Mouse (Mus musculus) lung, embryonic 15.5 days (tissue): ENCODE data around the gene Cdh23. TPM values are rescaled to one million over a fixed set of nuclear protein-coding genes. Genes with fewer than 3 reads are reported as not detected.
A peak's percentile ranks its signal among the peaks of the same experiment; 100 is the strongest.

Source experiments
- ATAC-seq: fragments of 200-750 bp; cut with Nextera tagmentation; 2 replicates; pipeline ENCODE4 v1.8.0; 2017; ENCODE audit warnings: moderate number of reproducible peaks, borderline replicate concordance; ENCODE audit not compliant: low FRiP score, low TSS enrichment; ENCODE audit errors: extremely low read depth
- H3K27ac ChIP-seq: fragments of 300-500 bp; sonication (generic); 2 replicates; pipeline ENCODE4 v1.5.1; 2015; ENCODE audit warnings: moderate library complexity, mild to moderate bottlenecking, inconsistent platforms
- H3K27me3 ChIP-seq: fragments of 300-500 bp; sonication (generic); 2 replicates; pipeline ENCODE4 v1.6.1; 2015; ENCODE audit warnings: inconsistent platforms
- H3K36me3 ChIP-seq: fragments of 300-500 bp; sonication (generic); 2 replicates; pipeline ENCODE4 v1.6.1; 2015; ENCODE audit warnings: inconsistent platforms
- H3K4me1 ChIP-seq: fragments of 300-500 bp; sonication (generic); 2 replicates; pipeline ENCODE4 v1.6.1; 2015; ENCODE audit warnings: inconsistent platforms
- H3K4me2 ChIP-seq: fragments of 300-500 bp; sonication (generic); 2 replicates; pipeline ENCODE4 v1.6.1; 2015; ENCODE audit warnings: inconsistent platforms, mild to moderate bottlenecking, moderate library complexity
- H3K4me3 ChIP-seq: fragments of 300-500 bp; sonication (generic); 2 replicates; pipeline ENCODE4 v1.5.1; 2015; ENCODE audit warnings: mild to moderate bottlenecking, inconsistent platforms
- H3K9ac ChIP-seq: fragments of 300-500 bp; sonication (generic); 2 replicates; pipeline ENCODE4 v1.6.1; 2015; ENCODE audit warnings: inconsistent platforms
- H3K9me3 ChIP-seq: fragments of 300-500 bp; sonication (generic); 2 replicates; pipeline ENCODE4 v1.6.1; 2016; ENCODE audit warnings: inconsistent platforms
- WGBS: fragments of 180-500 bp; shearing (Covaris S2); methylation state at CpG from one replicate; pipeline ENCODE4 v1.1.7; 2015; 5-methylcytosine and 5-hydroxymethylcytosine counted together
- polyA plus RNA-seq: library from polyadenylated mRNA; unstranded; fragments of >200 nt; fragmentation: Nextera tagmentation; extraction: Ambion mirVana; gene quantifications from 2 replicates; pipeline ENCODE4 v1.2.1, GENCODE M21; 2015

Gene Cdh23
- polyA plus RNA-seq, 1 experiment from 2014 or later: 0.69 TPM

DNA sequence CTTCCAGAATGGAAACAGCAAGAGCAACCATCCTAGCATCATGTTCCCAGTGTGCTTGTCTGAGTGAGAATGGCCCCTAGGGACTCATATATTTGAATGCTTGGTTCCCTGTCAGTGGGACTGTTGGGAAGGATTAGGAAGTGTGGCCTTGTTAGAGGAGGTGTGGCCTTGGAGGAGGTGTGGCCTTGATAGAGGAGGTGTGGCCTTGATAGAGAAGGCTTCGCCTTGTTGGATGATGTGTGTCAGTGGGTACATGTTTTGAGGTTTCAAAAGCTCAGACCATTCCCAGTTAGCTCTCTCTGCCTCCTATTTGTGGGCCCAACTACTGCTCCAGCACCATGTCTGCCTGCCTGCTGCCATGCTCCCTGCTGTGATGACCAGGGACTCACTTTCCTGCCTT is 105.0 kb downstream of the Cdh23 start:
- H3K27me3 ChIP-seq: no peaks in the 10 kb centered on the region; the same call in 1 of the 2 replicates
- WGBS: 63% methylated on average over 1 of the region's 1 CpGs
- no peak for ATAC-seq

GRCm38 (mm10) chr10:60590241-60590640 is 106.0 kb downstream of the Cdh23 start:
- Histone ChIP-seq H3K4me3 (no peak overlapping the region), H3K36me3 (no peaks in the 10 kb centered on the region), H3K27ac (no peak overlapping the region), H3K27me3 (no peaks in the 10 kb centered on the region; the same call in 1 of the 2 replicates), H3K4me2 (no peak overlapping the region), H3K9ac (no peak overlapping the region), H3K9me3 (no peaks in the 10 kb centered on the region), H3K4me1 (no peaks in the 10 kb centered on the region)
- ATAC-seq: no peak
- 43% methylated on average over 7 of the region's 7 CpGs for WGBS

More for the DNA sequence above, 105.0 kb downstream of the Cdh23 start:
- Histone ChIP-seq H3K4me3 (no peak overlapping the region), H3K36me3 (no peaks in the 10 kb centered on the region), H3K27ac (no peak overlapping the region), H3K4me1 (no peaks in the 10 kb centered on the region), H3K9me3 (no peaks in the 10 kb centered on the region), H3K9ac (no peak overlapping the region), H3K4me2 (no peak overlapping the region)

GRCm38 (mm10) chr10:60585691-60586090 is 110.6 kb downstream of the Cdh23 start:
- Histone ChIP-seq H3K36me3 (no peaks in the 10 kb centered on the region), H3K4me3 (no peak overlapping the region), H3K4me1 (no peaks in the 10 kb centered on the region), H3K9ac (no peak overlapping the region), H3K4me2 (no peak overlapping the region), H3K27ac (no peak overlapping the region), H3K9me3 (no peaks in the 10 kb centered on the region), H3K27me3 (no peaks in the 10 kb centered on the region)
- 66% methylated on average over 6 of the region's 6 CpGs for WGBS
- no peak for ATAC-seq

- ATAC-seq: no peak
Observed at GRCm38 (mm10) chr10:60582956-60583355, 113.3 kb downstream of the Cdh23 start.

DNA sequence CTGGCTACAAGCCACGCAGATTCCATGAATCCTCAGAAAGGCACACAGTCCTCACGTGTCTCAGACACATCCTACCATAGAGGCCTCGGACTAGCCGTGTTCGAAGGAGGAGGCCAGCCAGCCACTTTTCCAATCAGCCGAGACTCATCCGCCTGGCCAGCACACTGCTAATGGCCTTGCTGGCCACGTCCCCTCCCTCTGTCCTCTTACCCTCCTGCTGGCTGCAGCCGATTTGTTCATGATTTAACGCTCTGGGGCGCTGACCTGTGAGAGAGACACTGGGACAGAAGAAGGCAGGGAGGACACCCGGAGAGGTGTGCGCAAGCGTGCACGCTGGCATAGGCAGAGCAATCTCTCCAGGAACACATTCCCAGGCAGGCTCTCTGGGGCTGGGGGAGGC is 115.6 kb downstream of the Cdh23 start:
- ATAC-seq: no peak
- Histone ChIP-seq H3K4me2 (no peak overlapping the region), H3K9me3 (no peaks in the 10 kb centered on the region), H3K4me3 (no peak overlapping the region), H3K27ac (no peak overlapping the region), H3K9ac (no peak overlapping the region), H3K4me1 (peaks cover 12% of the 10 kb centered on the region), H3K36me3 (no peaks in the 10 kb centered on the region), H3K27me3 (no peaks in the 10 kb centered on the region)
- 72% methylated on average over 15 of the region's 15 CpGs for WGBS

More at GRCm38 (mm10) chr10:60582956-60583355, 113.3 kb downstream of the Cdh23 start:
- Histone ChIP-seq H3K9me3 (no peaks in the 10 kb centered on the region), H3K36me3 (no peaks in the 10 kb centered on the region), H3K4me1 (0 out of 2 replicates have a peak, but pooled peaks cover 4% of the 10 kb centered on the region), H3K27ac (no peak overlapping the region), H3K27me3 (no peaks in the 10 kb centered on the region), H3K4me2 (no peak overlapping the region), H3K4me3 (no peak overlapping the region), H3K9ac (no peak overlapping the region)
- 60% methylated on average over 15 of the region's 15 CpGs for WGBS

DNA sequence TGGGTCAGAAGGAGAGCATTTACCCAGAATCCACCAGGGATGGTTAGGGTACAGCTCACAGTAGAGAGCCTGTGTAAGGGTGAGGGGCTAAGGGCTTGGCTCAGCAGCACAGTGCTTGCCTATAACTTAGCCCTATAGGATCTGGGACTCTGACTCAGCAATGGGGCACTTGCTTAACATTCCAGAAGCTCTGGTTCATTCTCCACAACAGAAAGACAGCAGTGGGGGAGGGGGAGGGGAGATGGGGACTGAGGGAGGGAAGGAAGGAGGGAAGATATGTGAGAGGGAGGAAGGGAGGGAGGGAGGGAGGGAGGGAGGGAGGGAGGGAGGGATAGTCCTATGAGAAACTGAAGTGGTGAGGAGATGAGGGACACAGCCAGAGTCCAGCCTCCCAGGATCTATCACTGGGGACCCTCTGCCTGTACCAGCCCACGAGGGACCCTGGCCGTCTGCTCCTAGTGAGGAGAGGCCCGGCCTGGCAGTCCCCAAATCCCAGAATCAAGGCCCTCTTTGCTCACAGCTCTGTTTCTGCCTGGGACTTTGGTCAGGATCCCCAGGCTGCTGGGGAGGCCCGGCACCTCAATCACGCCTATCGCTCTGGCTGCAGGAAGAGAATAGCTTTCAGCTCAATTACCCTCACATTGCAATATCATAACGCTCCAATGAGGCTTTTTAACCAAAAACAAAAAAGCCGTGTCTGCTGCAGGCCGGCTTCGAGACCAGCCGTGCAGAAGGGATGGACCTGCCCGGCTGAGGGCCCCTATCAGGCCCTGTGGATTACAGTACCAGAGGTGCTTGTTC is 117.4 kb downstream of the Cdh23 start:
- WGBS: 85% methylated on average over 12 of the region's 12 CpGs
- H3K4me1 ChIP-seq: peaks cover 12% of the 10 kb centered on the region
- H3K27ac ChIP-seq: no peak overlapping the region
- H3K9me3 ChIP-seq: no peaks in the 10 kb centered on the region
- H3K4me3 ChIP-seq: no peak overlapping the region
- no peaks in the 10 kb centered on the region for H3K27me3 ChIP-seq
- ATAC-seq: no peak
- no peak overlapping the region for H3K4me2 ChIP-seq
- H3K9ac ChIP-seq: no peak overlapping the region
- no peaks in the 10 kb centered on the region for H3K36me3 ChIP-seq

DNA sequence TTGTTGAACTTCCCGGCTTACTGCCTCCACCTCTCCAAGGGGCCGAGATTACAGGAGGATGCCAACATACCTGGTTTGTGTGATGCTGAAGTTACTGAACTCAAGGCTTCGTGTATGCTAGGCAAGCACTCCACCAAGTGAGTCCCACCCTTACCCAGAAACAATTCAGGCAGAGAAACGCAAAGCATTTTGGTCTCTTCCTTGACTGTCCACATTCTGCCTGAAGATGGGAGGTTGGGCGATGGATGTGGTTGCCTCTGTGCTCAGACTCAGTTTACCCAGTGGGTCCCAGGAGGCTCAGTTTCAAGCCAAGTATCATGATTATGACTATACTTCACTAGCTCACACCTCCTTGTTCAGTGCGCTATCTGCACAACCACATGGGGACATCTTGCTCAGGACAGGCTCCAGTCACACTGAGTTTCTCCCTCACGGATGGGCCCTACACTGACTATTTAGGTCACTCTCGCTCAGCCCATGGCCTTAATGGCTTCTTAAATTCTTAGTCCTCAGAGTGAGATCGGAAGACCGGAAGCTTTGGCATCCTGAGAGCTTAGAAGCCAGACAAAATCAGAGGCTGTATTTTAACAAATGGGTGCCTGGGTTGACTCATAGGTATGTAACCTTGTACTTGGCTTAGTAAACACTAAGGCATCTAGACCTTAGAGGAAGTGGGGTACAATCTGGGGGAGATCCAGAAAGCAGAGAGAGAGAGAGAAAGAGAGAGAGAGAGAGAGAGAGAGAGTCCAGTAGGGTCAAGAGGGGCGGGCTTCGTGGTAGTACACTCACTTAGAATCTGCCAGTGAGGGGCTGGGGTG is 118.2 kb downstream of the Cdh23 start:
- Histone ChIP-seq H3K9ac (no peak overlapping the region), H3K4me3 (no peak overlapping the region), H3K27ac (no peak overlapping the region; the same call in 1 of the 2 replicates), H3K4me1 (peaks cover 12% of the 10 kb centered on the region), H3K36me3 (no peaks in the 10 kb centered on the region), H3K4me2 (no peak overlapping the region), H3K9me3 (no peaks in the 10 kb centered on the region), H3K27me3 (no peaks in the 10 kb centered on the region)
- 78% methylated on average over 12 of the region's 12 CpGs for WGBS
- ATAC-seq: no peak

DNA sequence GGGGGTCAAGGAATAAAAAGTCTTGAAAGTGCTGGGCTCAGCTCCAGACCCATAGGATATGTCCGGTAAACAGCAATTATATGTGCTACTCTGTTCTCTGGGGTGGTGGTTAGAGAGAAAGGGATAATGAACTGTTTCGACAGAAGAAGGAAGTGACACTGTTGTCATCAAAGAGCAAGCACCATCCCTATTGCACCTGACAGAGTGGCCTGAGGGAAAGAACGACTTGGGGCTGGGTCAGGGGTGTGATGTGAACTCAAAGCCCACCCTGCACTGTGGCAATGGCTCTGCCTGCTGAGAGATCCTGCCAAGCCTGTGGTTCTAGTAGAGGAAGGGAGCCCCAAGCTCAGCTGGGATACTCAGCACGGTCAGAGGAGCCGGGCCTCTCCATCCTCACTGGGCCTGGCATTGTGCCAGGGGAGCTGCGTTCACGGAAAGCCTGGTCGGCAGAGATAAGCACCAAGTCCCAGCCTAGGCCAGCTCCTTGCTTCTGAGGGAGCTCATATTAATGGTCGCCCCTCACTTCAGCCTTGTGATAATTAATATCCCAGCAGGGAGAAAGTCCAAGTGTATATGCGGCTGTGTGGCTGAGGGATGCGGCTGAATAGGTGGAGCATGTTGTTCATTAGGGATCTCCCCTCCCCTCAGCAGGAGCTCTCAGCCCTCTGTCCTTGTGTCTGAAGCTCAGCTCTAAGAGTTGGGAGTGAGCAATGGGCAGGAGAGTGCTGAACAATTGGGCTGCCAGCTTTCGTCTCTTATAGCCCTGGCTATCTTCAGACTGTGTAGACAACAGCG is 119.0 kb downstream of the Cdh23 start:
- H3K4me2 ChIP-seq: no peak overlapping the region
- no peaks in the 10 kb centered on the region for H3K27me3 ChIP-seq
- WGBS: 16% methylated on average over 13 of the region's 13 CpGs
- no peaks in the 10 kb centered on the region for H3K9me3 ChIP-seq
- H3K4me3 ChIP-seq: no peak overlapping the region
- H3K9ac ChIP-seq: no peak overlapping the region
- peaks cover 12% of the 10 kb centered on the region for H3K4me1 ChIP-seq
- H3K36me3 ChIP-seq: no peaks in the 10 kb centered on the region
- ATAC-seq: peak; percentile 71
- no peak overlapping the region; the same call in 1 of the 2 replicates for H3K27ac ChIP-seq

DNA sequence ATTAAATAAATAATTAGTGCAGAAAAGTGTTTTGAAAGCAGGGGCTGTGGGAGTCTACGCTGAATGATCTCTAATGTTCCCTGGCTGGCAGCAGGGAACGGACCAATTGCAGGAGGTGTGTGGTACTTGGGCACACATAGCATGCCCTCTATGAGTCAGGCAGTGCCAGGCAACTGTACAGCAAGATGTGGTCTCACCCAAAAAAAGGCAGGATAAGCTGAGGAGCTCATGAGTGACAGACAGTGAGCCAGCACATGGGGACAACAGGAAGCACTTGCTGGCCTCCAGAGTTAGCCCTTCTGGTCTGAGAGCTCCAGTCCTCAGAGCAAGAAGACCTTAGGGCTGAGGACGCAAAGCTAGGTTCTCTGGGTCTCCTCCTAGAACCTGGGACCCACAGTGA is 121.4 kb downstream of the Cdh23 start:
- Histone ChIP-seq H3K9ac (no peak overlapping the region), H3K9me3 (no peaks in the 10 kb centered on the region), H3K4me2 (no peak overlapping the region), H3K27me3 (no peaks in the 10 kb centered on the region), H3K36me3 (no peaks in the 10 kb centered on the region), H3K4me3 (no peak overlapping the region), H3K27ac (no peak overlapping the region), H3K4me1 (peaks cover 12% of the 10 kb centered on the region)
- WGBS: 81% methylated on average over 3 of the region's 3 CpGs
- ATAC-seq: no peak

GRCm38 (mm10) chr10:60571491-60571890 is 124.8 kb downstream of the Cdh23 start:
- Histone ChIP-seq H3K27me3 (no peaks in the 10 kb centered on the region), H3K27ac (no peak overlapping the region), H3K4me1 (peaks cover 3% of the 10 kb centered on the region; the same call in 1 of the 2 replicates), H3K9ac (no peak overlapping the region), H3K9me3 (no peaks in the 10 kb centered on the region), H3K36me3 (no peaks in the 10 kb centered on the region), H3K4me2 (no peak overlapping the region), H3K4me3 (no peak overlapping the region)
- ATAC-seq: no peak
- 82% methylated on average over 4 of the region's 4 CpGs for WGBS

DNA sequence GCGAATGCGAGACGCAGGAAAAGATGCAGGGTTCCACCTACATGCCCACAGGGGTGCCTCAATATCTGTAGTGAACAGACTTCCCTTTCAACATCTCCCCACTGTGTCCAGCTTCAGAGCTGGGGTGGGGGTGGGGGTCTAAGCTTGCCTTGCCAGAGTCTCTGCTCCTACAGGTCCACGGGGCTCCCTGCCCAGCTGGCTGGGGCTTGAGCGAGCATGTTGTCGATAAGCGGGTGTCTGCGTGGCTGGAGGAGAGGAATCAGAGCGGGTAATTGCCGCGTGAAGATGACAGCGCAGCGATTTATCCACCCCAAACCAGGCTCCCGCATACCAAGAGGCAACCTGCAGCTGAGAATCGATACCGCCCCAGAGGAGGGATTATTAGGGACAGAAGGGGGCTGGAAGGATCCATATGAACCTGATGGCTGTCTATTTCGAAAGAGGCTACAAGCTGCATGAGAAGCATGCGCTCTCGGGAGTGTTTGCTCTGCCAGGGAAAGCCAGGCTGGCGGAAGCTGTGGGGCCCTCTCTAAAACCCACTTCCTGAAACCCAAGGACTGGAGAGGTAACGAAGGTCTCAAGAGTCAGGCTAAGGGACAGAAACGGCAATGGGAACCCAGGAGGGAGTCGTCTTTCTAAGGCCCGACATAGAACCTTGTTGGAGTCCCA is 129.8 kb downstream of the Cdh23 start:
- ATAC-seq: no peak
- H3K4me2 ChIP-seq: peak overlapping the region; percentile 41
- H3K9ac ChIP-seq: no peak overlapping the region
- 40% methylated on average over 24 of the region's 24 CpGs for WGBS
- H3K9me3 ChIP-seq: no peaks in the 10 kb centered on the region
- no peaks in the 10 kb centered on the region for H3K27me3 ChIP-seq
- H3K4me3 ChIP-seq: peak overlapping the region; percentile 3; the same call in 1 of the 2 replicates
- H3K27ac ChIP-seq: no peak overlapping the region
- H3K4me1 ChIP-seq: peaks cover 15% of the 10 kb centered on the region
- H3K36me3 ChIP-seq: no peaks in the 10 kb centered on the region
